Mouse (Mus musculus): ENCODE results near the gene Pml. TPM values are rescaled to one million over a fixed set of nuclear protein-coding genes. Genes with fewer than 3 reads are reported as not detected.

Pml gene
- total RNA-seq (2014; fragmentation: Nextera tagmentation) (101 and 108 TPM in 2 replicates), total RNA-seq (2017) (19.0 and 22.3 TPM in 2 replicates), polyA plus RNA-seq (2012) (163 and 217 TPM in 2 replicates)

GRCm38 (mm10) chr9:58249592-58250192 lies at the start of gene Pml:
Gene Pml, minus strand, starts transcription at chr9:58249786.
- peak; percentile 55 for DNase-seq (ENCODE audit: low spot score)
- TF ChIP-seq GATA2 (IDR thresholded peaks at IDR 0.05; ENCODE audit: borderline replicate concordance, low read depth, low read length) (no peak), GATA1 (IDR thresholded peaks at IDR 0.05; ENCODE audit: borderline replicate concordance, low read length) (no peak), TAL1 (conservative IDR thresholded peaks at IDR 0.05; ENCODE audit: low read depth, low read length) (no peak)
- Histone ChIP-seq H3K4me1 (ENCODE audit: insufficient read depth, low read depth, low read length) (peaks cover 54% of the 10 kb centered on the region), H3K27me3 (ENCODE audit: insufficient read depth, low read length) (no peaks in the 10 kb centered on the region), H3K9me3 (replicated peaks) (no peaks in the 10 kb centered on the region), H3K36me3 (replicated peaks) (peaks cover 16% of the 10 kb centered on the region), H3K4me3 (ENCODE audit: low read depth, low read length) (peak within 1 kb of the TSS; percentile 71)
- peak; percentile 28; the same call in 1 of the 2 replicates for ATAC-seq (ENCODE audit: extremely low read depth, insufficient number of reproducible peaks, low FRiP score, poor library complexity, severe bottlenecking)

DNA sequence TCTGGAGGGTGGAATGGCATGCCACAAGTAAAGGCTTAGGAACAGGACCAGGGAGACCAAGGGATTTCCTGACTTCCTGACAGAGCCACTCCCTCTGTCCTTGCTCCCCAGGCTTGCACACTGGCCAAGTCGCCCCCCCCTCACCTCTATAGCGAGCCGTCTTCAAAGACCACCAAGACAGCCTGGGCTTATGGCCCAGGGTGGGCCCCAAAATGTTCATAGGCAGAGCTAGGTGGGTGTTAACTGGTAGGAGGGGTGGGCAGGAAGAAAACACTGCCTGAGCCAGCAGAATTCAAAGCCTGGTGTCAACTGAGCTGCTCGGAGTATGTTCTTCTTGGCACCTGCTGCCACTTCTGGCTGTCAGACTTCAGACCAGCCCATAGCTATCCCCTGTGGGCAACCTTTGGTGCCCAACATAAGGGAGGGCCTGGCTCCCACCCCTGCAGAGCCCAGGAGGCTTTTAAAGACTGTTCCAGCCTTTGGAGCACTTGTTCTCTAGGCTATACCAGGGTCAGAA lies 48.4 kb upstream of the Pml start:
- DNase-seq (ENCODE audit: low spot score): no peak
- H3K4me1 ChIP-seq (ENCODE audit: insufficient read depth, low read depth, low read length): peaks cover 7% of the 10 kb centered on the region
- no peaks in the 10 kb centered on the region for H3K36me3 ChIP-seq (replicated peaks)
- ATAC-seq (ENCODE audit: extremely low read depth, insufficient number of reproducible peaks, low FRiP score, poor library complexity, severe bottlenecking): no peak
- no peak for TF ChIP-seq TAL1 (conservative IDR thresholded peaks at IDR 0.05; ENCODE audit: low read depth, low read length)
- no peak for TF ChIP-seq POLR2AphosphoS5 (IDR thresholded peaks at IDR 0.05; ENCODE audit: insufficient replicate concordance, low read depth, low read length)
- no peak for TF ChIP-seq GATA1 (IDR thresholded peaks at IDR 0.05; ENCODE audit: borderline replicate concordance, low read length)
- TF ChIP-seq GATA2 (IDR thresholded peaks at IDR 0.05; ENCODE audit: borderline replicate concordance, low read depth, low read length): no peak
- no peak for TF ChIP-seq CTCF (IDR thresholded peaks at IDR 0.05; ENCODE audit: low read depth, low read length)
- no peaks in the 10 kb centered on the region for H3K9me3 ChIP-seq (replicated peaks)
- H3K4me3 ChIP-seq (ENCODE audit: low read depth, low read length): no peak overlapping the region
- peaks cover 45% of the 10 kb centered on the region for H3K27me3 ChIP-seq (ENCODE audit: insufficient read depth, low read length)

GRCm38 (mm10) chr9:58297065-58297464 lies 47.5 kb upstream of the Pml start:
- no peak overlapping the region for H3K4me3 ChIP-seq (ENCODE audit: low read depth, low read length)
- H3K27me3 ChIP-seq (ENCODE audit: insufficient read depth, low read length): peaks cover 46% of the 10 kb centered on the region
- TF ChIP-seq POLR2AphosphoS5 (IDR thresholded peaks at IDR 0.05; ENCODE audit: insufficient replicate concordance, low read depth, low read length) (no peak), TAL1 (conservative IDR thresholded peaks at IDR 0.05; ENCODE audit: low read depth, low read length) (no peak), GATA2 (IDR thresholded peaks at IDR 0.05; ENCODE audit: borderline replicate concordance, low read depth, low read length) (no peak), CTCF (IDR thresholded peaks at IDR 0.05; ENCODE audit: low read depth, low read length) (no peak), GATA1 (IDR thresholded peaks at IDR 0.05; ENCODE audit: borderline replicate concordance, low read length) (no peak)
- no peak for DNase-seq (ENCODE audit: low spot score)
- H3K36me3 ChIP-seq (replicated peaks): no peaks in the 10 kb centered on the region
- ATAC-seq (ENCODE audit: extremely low read depth, insufficient number of reproducible peaks, low FRiP score, poor library complexity, severe bottlenecking): no peak
- H3K4me1 ChIP-seq (ENCODE audit: insufficient read depth, low read depth, low read length): peaks cover 7% of the 10 kb centered on the region
- H3K9me3 ChIP-seq (replicated peaks): no peaks in the 10 kb centered on the region

DNA sequence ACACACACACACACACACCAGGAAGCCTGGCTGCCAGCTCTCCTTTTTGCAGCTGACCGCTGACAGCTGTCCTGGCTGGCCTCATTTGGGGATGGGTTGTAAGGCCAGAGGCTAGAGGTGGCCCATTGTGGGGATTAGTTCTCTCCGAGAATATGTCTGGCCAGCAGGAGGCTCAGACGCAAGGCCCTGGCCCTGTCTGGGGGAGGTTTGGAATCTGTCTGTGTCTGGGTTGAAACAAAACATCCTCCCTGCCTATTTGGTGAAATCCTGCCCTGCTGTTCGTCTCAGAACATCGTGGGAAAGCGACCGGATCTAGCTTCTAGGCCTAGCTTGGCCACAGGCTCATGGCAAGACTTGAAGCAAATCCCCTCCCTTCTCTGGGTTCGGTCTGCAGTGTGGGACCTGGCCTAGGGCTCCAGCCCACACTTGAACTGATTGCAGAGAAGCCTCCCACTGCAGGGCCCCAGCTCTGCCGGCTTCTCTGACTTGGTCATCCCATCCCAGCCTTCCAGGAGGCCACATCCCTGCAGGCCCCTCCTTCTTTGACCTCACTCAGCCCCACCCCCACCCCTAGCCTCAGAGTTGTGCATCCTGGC lies 46.3 kb upstream of the Pml start:
- TF ChIP-seq CTCF (IDR thresholded peaks at IDR 0.05; ENCODE audit: low read depth, low read length) (no peak), TAL1 (conservative IDR thresholded peaks at IDR 0.05; ENCODE audit: low read depth, low read length) (no peak), GATA1 (IDR thresholded peaks at IDR 0.05; ENCODE audit: borderline replicate concordance, low read length) (no peak), GATA2 (IDR thresholded peaks at IDR 0.05; ENCODE audit: borderline replicate concordance, low read depth, low read length) (no peak)
- Histone ChIP-seq H3K36me3 (replicated peaks) (no peaks in the 10 kb centered on the region), H3K4me3 (ENCODE audit: low read depth, low read length) (no peak overlapping the region), H3K27me3 (ENCODE audit: insufficient read depth, low read length) (peaks cover 52% of the 10 kb centered on the region), H3K9me3 (replicated peaks) (no peaks in the 10 kb centered on the region), H3K4me1 (ENCODE audit: insufficient read depth, low read depth, low read length) (peaks cover 7% of the 10 kb centered on the region)
- ATAC-seq (ENCODE audit: extremely low read depth, insufficient number of reproducible peaks, low FRiP score, poor library complexity, severe bottlenecking): no peak
- no peak for DNase-seq (ENCODE audit: low spot score)

GRCm38 (mm10) chr9:58295345-58295744 lies 45.8 kb upstream of the Pml start:
- Histone ChIP-seq H3K4me1 (ENCODE audit: insufficient read depth, low read depth, low read length) (peaks cover 7% of the 10 kb centered on the region), H3K4me3 (ENCODE audit: low read depth, low read length) (no peak overlapping the region), H3K36me3 (replicated peaks) (no peaks in the 10 kb centered on the region), H3K27me3 (ENCODE audit: insufficient read depth, low read length) (peaks cover 57% of the 10 kb centered on the region), H3K9me3 (replicated peaks) (no peaks in the 10 kb centered on the region)
- ATAC-seq (ENCODE audit: extremely low read depth, insufficient number of reproducible peaks, low FRiP score, poor library complexity, severe bottlenecking): no peak
- DNase-seq (ENCODE audit: low spot score): no peak
- TF ChIP-seq GATA1 (IDR thresholded peaks at IDR 0.05; ENCODE audit: borderline replicate concordance, low read length) (no peak), POLR2AphosphoS5 (IDR thresholded peaks at IDR 0.05; ENCODE audit: insufficient replicate concordance, low read depth, low read length) (no peak), TAL1 (conservative IDR thresholded peaks at IDR 0.05; ENCODE audit: low read depth, low read length) (no peak), CTCF (IDR thresholded peaks at IDR 0.05; ENCODE audit: low read depth, low read length) (no peak), GATA2 (IDR thresholded peaks at IDR 0.05; ENCODE audit: borderline replicate concordance, low read depth, low read length) (no peak)

DNA sequence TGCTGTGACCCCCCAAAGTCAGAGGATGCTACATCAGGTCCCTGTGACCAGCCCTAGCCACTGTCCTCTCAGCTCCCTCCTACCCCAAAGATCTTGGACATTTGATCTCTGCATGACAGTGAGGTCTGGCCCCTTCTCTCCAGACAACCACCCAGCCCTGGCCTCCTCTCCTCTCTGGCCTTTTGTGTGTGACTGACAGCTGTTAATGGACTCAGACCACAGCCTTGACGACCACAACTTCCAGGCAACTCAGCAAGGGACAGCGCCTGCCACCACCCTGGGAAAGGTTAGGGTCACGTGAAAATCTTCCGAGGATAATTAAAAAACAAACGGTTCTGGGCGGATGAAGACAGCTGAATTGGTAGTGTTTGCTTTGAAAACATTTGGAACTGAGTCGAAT lies 44.9 kb upstream of the Pml start:
- H3K4me3 ChIP-seq (ENCODE audit: low read depth, low read length): no peak overlapping the region
- DNase-seq (ENCODE audit: low spot score) (no peak), ATAC-seq (ENCODE audit: extremely low read depth, insufficient number of reproducible peaks, low FRiP score, poor library complexity, severe bottlenecking) (no peak)
- no peaks in the 10 kb centered on the region for H3K9me3 ChIP-seq (replicated peaks)
- H3K36me3 ChIP-seq (replicated peaks): no peaks in the 10 kb centered on the region
- TF ChIP-seq TAL1 (conservative IDR thresholded peaks at IDR 0.05; ENCODE audit: low read depth, low read length): no peak
- peaks cover 7% of the 10 kb centered on the region for H3K4me1 ChIP-seq (ENCODE audit: insufficient read depth, low read depth, low read length)
- H3K27me3 ChIP-seq (ENCODE audit: insufficient read depth, low read length): peaks cover 60% of the 10 kb centered on the region

Measured in G1E (cell line).